Mouse (Mus musculus): ENCODE measurements around the gene Gal3st3. TPM values are rescaled to one million over a fixed set of nuclear protein-coding genes. Genes with fewer than 3 reads are reported as not detected.

Gene Gal3st3
- polyA plus RNA-seq (2012): not detected in 2 replicates

DNA sequence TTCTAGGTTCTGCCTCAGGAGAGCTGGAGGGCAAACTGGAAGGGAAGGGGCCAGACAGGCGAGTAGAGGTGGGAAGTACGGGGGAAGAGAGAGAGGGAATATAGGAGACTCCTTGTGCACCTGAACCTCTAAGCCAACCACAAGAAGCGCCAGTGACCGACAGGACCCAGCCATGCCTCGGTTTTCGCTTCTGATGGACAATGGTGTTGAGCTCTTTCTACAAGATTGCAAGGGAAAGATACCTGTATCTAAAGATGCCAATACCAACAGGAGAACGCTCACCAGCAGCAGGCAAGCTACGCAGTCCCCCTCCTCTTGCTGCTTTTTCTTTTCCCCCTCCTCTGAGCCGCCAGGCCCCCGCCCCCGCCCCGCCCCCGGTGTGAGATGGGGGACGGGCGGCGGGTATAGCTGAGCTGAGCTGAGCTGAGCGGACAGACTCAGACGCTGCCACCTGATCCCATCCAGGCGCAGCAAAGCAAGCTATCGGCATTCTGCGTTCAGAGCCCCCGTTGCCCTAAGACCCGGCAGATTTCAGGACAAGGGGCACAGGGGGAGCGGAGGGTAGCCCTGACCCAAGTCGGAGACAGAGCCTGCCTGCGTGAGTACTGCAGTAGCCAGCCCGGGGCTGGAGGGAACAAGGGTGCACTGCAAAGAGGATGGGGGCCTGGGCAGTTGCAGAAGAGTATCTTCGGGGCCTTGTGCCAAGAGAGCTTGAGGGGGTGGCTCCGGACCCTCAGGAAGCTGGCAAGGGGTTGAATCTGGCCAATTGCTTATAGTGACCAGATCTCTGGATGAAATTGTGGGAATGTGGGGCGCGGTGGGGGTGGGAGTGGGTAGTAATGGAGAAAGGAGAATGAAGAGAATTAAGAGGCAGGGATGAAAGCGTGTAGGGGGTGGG, at the start of gene Gal3st3:
Gene Gal3st3 (plus strand): TSS at position 429 of the 898 bp plus-strand sequence.
- no peak for TF ChIP-seq GATA1 (IDR thresholded peaks at IDR 0.05; ENCODE audit: low read length)

DNA sequence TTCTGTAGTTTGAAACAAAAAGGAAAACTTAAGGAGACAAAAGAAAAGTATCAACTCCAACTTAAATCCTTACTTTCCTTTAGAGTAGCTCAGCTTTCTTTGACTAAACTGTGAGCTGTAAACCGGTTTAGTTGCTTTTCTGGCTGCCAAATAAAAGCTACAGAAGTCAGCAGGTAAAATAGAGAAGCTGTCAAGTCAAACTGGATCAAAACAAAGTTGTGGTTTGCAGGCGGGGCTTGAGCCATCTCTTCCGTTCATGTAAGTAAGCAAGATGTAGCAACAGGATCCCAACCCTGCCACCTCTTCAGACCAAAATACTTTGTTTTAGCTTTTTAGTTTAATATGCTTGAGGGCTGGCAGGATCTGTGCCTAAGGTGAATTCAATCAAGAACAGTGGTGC, 41.0 kb upstream of the Gal3st3 start:
- no peak for TF ChIP-seq GATA1 (IDR thresholded peaks at IDR 0.05; ENCODE audit: low read length)

DNA sequence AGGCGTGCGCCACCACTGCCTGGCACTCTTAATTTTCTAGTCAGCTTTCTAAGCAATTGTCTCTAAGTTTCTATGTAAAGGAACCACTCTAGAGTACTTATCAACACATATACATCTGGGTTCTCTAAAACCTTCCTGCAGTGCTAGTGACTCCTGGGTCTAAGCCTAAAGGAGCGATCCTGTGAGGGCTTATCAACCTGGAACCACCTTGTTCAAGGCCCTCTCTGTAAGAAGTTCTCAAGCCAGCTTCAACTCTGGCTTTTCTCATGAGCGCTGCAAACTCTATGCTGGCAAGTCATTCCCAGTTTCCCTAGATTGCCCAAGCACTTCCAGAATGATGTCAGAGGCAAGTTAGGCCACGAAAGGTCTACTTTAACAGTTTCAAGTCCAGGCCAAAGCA, 31.1 kb upstream of the Gal3st3 start:
- TF ChIP-seq GATA1 (IDR thresholded peaks at IDR 0.05; ENCODE audit: low read length): no peak

DNA sequence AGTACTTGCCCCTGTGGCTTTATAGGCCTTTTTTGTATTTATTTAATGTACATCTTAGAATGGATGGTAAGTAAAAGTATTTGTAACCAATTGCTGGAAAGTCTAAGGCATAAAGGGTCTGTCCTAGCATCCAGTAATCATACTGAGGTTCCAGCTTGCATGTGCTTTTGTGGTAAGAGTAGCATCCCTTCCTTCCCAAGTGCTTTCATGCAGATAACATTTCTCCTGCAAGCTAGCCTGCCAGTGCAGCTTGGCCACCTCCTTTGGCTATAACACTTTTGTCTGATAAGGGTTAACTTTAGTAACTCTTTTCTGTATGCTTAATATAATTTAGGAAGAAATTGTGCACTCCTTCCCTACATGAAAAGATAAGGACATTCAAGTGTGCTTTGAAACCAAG, 30.1 kb upstream of the Gal3st3 start:
- TF ChIP-seq GATA1 (IDR thresholded peaks at IDR 0.05; ENCODE audit: low read length): no peak

DNA sequence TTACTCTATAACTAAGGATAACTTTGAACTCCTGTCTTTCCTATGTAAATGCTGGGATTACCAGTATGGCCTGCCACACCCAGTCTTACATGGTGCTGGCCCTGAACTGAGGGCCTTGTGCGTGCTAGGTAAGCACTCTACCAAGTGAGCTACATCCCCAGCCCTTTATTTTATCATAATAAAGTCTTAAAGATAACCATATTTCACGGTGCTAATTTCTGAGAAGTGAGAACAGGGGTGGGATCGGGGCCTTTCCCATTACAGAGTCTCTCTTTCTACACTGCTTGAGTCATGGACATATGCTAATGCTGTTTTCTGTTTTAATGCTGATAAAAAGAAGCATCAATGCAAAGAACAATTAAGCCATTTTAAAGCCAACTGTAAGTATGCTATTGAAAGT, 29.3 kb upstream of the Gal3st3 start:
- TF ChIP-seq GATA1 (IDR thresholded peaks at IDR 0.05; ENCODE audit: low read length): no peak

DNA sequence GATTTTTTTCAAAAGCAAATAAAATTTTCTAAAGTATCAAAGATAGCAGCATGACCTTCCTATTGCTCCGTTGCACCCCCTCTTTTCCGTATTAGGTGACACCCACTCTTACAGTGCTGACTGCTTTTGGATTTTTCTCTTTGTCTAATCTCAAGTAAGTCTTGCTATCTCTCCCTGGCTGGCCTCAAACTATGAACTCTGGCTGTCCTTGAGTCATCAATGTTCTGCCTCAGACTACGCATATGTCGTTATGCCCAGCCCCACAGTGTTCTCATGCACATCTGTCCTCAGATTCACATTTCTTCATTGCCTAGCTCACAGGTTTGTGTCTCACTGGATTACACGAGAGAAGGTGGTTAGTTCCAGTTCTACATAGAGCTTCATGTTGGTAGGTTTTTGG, 28.7 kb upstream of the Gal3st3 start:
- TF ChIP-seq GATA1 (IDR thresholded peaks at IDR 0.05; ENCODE audit: low read length): no peak

GRCm38 (mm10) chr19:5271430-5271829, 26.7 kb upstream of the Gal3st3 start:
- no peak for TF ChIP-seq GATA1 (IDR thresholded peaks at IDR 0.05; ENCODE audit: low read length)

DNA sequence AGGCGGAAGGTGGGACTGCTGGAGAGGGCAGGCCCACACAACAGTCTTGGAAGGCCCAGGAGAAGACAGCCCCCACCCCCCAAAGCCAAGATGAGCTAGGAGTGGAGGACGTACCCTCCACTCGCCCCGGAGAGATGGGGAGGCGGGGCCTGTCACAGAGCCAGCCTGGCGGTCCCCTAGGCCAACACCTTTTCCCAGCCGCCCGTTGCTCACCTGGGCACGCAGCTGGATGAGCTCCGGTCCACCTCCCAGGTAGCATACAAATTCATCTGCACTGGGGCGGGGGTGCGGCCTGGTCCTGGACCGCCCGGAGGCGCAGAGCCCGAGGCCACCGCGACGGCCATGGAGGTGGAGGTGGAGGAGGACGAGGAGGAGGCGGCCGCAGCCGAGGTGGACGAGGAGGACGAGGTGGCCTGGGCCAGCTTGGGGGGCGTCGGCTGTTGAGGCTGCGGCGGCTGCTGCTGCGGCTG, 25.8 kb upstream of the Gal3st3 start:
- no peak for TF ChIP-seq GATA1 (IDR thresholded peaks at IDR 0.05; ENCODE audit: low read length)

- no peak for TF ChIP-seq GATA1 (IDR thresholded peaks at IDR 0.05; ENCODE audit: low read length)
Measured at GRCm38 (mm10) chr19:5272801-5273733, 25.1 kb upstream of the Gal3st3 start, which contains the start of gene Pacs1. Pacs1 (minus strand) TSS chr19:5273119.

- TF ChIP-seq GATA1 (IDR thresholded peaks at IDR 0.05; ENCODE audit: low read length): no peak
Measured at GRCm38 (mm10) chr19:5273916-5274315, 24.2 kb upstream of the Gal3st3 start.

DNA sequence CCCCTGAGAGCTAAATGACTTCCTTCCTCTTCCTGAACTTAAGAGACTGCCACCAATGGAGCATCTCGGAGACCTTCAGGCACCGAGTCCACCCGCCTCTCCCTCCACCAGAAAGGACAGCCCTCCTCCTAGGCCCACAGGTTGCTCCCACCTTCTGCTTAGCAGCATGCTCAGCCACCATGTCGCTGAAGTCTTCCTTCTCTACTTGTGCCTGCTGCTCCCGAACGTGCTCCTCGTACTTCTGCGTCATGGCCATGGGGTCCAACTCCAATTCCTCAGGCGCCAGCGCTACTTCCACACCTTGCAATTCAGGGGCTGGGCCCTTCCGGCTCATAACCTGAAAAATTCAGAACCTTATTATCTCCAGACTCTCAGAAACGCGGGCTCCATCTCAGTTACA, 23.5 kb upstream of the Gal3st3 start:
- TF ChIP-seq GATA1 (IDR thresholded peaks at IDR 0.05; ENCODE audit: low read length): no peak

DNA sequence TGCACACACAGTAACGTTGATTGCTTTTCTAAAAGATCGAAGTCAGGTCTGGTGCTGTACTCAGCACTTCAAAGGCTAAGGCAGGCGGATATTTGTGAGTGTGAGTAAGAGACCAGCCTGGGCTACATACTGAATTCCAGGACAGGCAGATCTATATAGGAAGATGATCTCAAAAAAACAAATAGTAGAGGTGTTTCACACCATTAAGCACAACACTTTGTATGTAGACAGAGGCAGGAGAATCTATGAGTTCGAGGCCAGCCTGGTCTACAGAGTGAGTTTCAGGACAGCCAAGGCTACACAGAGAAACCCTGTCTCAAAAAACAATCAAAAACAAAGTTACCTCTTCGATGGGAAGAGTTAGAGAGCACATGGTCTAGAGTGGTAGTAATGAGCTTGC, 22.4 kb upstream of the Gal3st3 start:
- no peak for TF ChIP-seq GATA1 (IDR thresholded peaks at IDR 0.05; ENCODE audit: low read length)

GRCm38 (mm10) chr19:5276531-5276930, 21.6 kb upstream of the Gal3st3 start:
- no peak for TF ChIP-seq GATA1 (IDR thresholded peaks at IDR 0.05; ENCODE audit: low read length)

GRCm38 (mm10) chr19:5277140-5277539, 21.0 kb upstream of the Gal3st3 start:
- no peak for TF ChIP-seq GATA1 (IDR thresholded peaks at IDR 0.05; ENCODE audit: low read length)

DNA sequence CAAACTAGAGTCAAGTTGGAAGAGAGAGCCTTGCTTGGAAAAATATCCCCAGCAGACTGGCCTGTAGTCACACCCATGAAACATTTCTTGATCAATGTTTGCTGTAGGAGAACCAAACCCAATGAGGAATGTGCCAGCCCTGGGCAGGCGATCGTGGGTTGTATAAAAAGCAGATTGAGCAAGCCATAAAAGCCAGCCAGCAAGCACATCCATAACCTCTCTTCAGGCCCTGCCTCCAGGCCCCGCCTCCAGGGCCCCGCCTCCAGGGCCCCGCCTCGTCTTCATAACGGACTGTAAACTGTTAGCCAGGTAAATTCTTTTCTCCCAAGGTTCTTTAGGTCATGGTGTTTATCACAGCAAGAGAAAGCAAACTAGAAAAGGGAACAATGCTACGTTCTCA, 19.8 kb upstream of the Gal3st3 start:
- TF ChIP-seq GATA1 (IDR thresholded peaks at IDR 0.05; ENCODE audit: low read length): no peak
